23 mouse cellular contexts compared by ENCODE assay signal in the genomic region with DNA sequence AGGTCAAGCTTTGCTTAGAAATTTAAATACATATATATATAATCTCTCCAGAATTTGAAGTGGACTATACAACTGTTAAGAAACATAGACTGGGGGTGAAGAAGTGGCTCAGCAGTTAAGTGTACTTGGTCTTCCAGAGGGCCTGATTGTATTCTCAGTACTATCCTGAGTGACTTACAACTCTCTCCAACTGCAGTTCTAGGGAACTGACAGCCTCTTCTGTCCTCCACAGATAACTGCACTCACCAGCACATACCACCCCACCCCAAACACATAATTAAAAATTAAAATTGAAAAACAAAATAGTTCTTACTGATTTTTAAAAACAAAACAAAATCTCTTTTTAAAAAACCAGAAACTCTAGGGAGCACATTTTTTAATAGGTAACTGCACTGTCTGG. TPM values are rescaled to one million over a fixed set of nuclear protein-coding genes. Genes with fewer than 3 reads are reported as not detected.
DNase-seq lines count a peak whose midpoint lies in the region; ATAC-seq and TF ChIP-seq lines count a peak whose summit lies in the region.
"Had no signal": no experiment of that assay in that cellular context is flagged by ENCODE, and none has a peak within 500 bp of the region (broad histone marks: within the 10 kb centered on the region; RNA-seq: fewer than 3 reads in every experiment).

No protein-coding gene starts in this region.

- H3K36me3 ChIP-seq in erythroblast, embryonic 14.5 days (ENCODE audit: control insufficient read depth), result peaks cover 33% of the 10 kb centered on the region
- H3K36me3 ChIP-seq in liver, embryonic 11.5 days (ENCODE audit: control insufficient read depth, insufficient read depth, low read length), result peaks cover 10% of the 10 kb centered on the region; the same call in 1 of the 2 replicates
- no peaks in the 10 kb centered on the region; the same call in none of the 2 replicates for H3K36me3 ChIP-seq in liver, embryonic 14.5 days (replicated peaks; ENCODE audit: control insufficient read depth, insufficient read depth, low read depth)

- H3K4me3 ChIP-seq in erythroblast, embryonic 14.5 days (replicated peaks), result peak overlapping the region; percentile 70
- peak overlapping the region; percentile 75; the same call in 1 of the 2 replicates for H3K4me3 ChIP-seq in liver, embryonic 11.5 days (ENCODE audit: low read depth, low read length)
- H3K4me3 ChIP-seq in liver, embryonic 14.5 days (ENCODE audit: insufficient read depth in 1 of 2, low read depth in 2 of 2, low read length in 2 of 2), result peak overlapping the region in 1 of 2 experiments; percentile 97; a peak in 2 of 4 replicates

- H3K27me3 ChIP-seq in erythroblast, embryonic 14.5 days (ENCODE audit: control insufficient read depth), result peaks cover 5% of the 10 kb centered on the region
- H3K27me3 ChIP-seq in liver, embryonic 11.5 days (replicated peaks; ENCODE audit: control insufficient read depth, insufficient read depth, low read length), result no peaks in the 10 kb centered on the region
- H3K27me3 ChIP-seq in liver, embryonic 14.5 days (ENCODE audit: control insufficient read depth, insufficient read depth, low read length), result no peaks in the 10 kb centered on the region
- H3K27me3 ChIP-seq: forebrain, embryonic 13.5 days; heart, embryonic 15.5 days; hindbrain, embryonic 15.5 days had no signal

- H3K9me3 ChIP-seq in erythroblast, embryonic 14.5 days (ENCODE audit: control insufficient read depth, low read length), result no peaks in the 10 kb centered on the region
- H3K9me3 ChIP-seq in liver, embryonic 11.5 days (ENCODE audit: control insufficient read depth, low read length), result no peaks in the 10 kb centered on the region
- H3K9me3 ChIP-seq in liver, embryonic 14.5 days (ENCODE audit: control insufficient read depth, low read length), result no peaks in the 10 kb centered on the region
- H3K9me3 ChIP-seq: embryonic facial prominence, embryonic 10.5 days; forebrain, embryonic 13.5 days; heart, embryonic 15.5 days; hindbrain, embryonic 10.5 days; hindbrain, embryonic 15.5 days had no signal

- H3K4me1 ChIP-seq in erythroblast, embryonic 14.5 days (ENCODE audit: control insufficient read depth), result peaks cover 19% of the 10 kb centered on the region
- 0 out of 2 replicates have a peak, but pooled peaks cover 7% of the 10 kb centered on the region for H3K4me1 ChIP-seq in liver, embryonic 11.5 days (replicated peaks; ENCODE audit: control insufficient read depth, insufficient read depth, low read length)
- peaks cover 3 to 7% of the 10 kb centered on the region in 2 experiments; a peak in 1 of 4 replicates for H3K4me1 ChIP-seq in liver, embryonic 14.5 days (replicated peaks; ENCODE audit: control insufficient read depth in 2 of 2, insufficient read depth in 2 of 2, low read length in 1 of 2)

- TF ChIP-seq EP300 in liver, embryonic 14.5 days (IDR thresholded peaks at IDR 0.05; ENCODE audit: low read depth), result no peak

- TF ChIP-seq CTCF in liver, embryonic 14.5 days (IDR thresholded peaks at IDR 0.05; ENCODE audit: low read depth), result no peak

- DNase-seq in liver, embryonic 11.5 days (ENCODE audit: low spot score), result no peak
- no peak for DNase-seq in liver
- DNase-seq in liver, embryonic 14.5 days (ENCODE audit: low read depth in 3 of 3, low spot score in 3 of 3), result no peak
- no peak for DNase-seq in adrenal gland, postnatal 14 days
- no peak for DNase-seq in frontal cortex, postnatal 25 days (ENCODE audit: low spot score in 2 of 2)
- DNase-seq: adrenal gland, postnatal 10 days; B cell, adult 2 months; cerebellum, adult 2 months; cerebellum, postnatal 10 days; forebrain, postnatal 0 days; gastrocnemius, postnatal 36 days; heart, adult 11 months; heart, postnatal 14 days had no signal

- no peak for ATAC-seq in erythroblast, adult 5-6 weeks (replicated peaks; ENCODE audit: low FRiP score, poor library complexity, severe bottlenecking)
- peak; percentile 76 for ATAC-seq in liver, embryonic 11.5 days (replicated peaks; ENCODE audit: low FRiP score)
- ATAC-seq in liver, embryonic 14.5 days (ENCODE audit: insufficient read depth), result peak; percentile 61; the same call in 1 of the 2 replicates
- ATAC-seq in megakaryocyte-erythroid progenitor cell, adult 5-6 weeks (replicated peaks; ENCODE audit: low FRiP score, low TSS enrichment, poor library complexity, severe bottlenecking), result peak; percentile 43; the same call in 1 of the 2 replicates
- ATAC-seq: CD4-positive, CD25-positive, alpha-beta regulatory T cell, adult 4 months; forebrain, embryonic 13.5 days; forebrain, postnatal 0 days; inflammation-experienced regulatory T-cells, adult 6 months had no signal

- peak overlapping the region; percentile 89 for H3K4me2 ChIP-seq in liver, embryonic 11.5 days
- H3K4me2 ChIP-seq in liver, embryonic 14.5 days (ENCODE audit: low read depth), result peak overlapping the region; percentile 86

- no peak overlapping the region for H3K9ac ChIP-seq in liver, embryonic 11.5 days (ENCODE audit: low read depth, low read length)
- H3K9ac ChIP-seq in liver, embryonic 14.5 days (replicated peaks), result peak overlapping the region; percentile 97
- H3K9ac ChIP-seq: hindbrain, embryonic 15.5 days had no signal

- no peak overlapping the region for H3K27ac ChIP-seq in liver, embryonic 11.5 days (ENCODE audit: low read depth, low read length)
- H3K27ac ChIP-seq in liver, embryonic 14.5 days, result peak overlapping the region; percentile 34; the same call in 1 of the 2 replicates
- H3K27ac ChIP-seq: embryonic facial prominence, embryonic 10.5 days; forebrain, embryonic 13.5 days; heart, embryonic 15.5 days; hindbrain, embryonic 10.5 days; hindbrain, embryonic 15.5 days had no signal

RNA-seq across cellular contexts. Expression of a gene that starts 13.6 kb away (rescaled TPM):
- polyA plus RNA-seq in erythroblast, embryonic 14.5 days (2012), result 0.36 and 0.86 TPM in 2 replicates
- total RNA-seq in erythroblast, adult 5-6 weeks (2015; ENCODE audit: low replicate concordance), result 9.8 and 23.8 TPM in 2 replicates
- 11.0 and 15.0 TPM in 2 replicates for total RNA-seq in erythroblast, adult 5-6 weeks (2017; ENCODE audit: low replicate concordance)
- 57.0 and 61.2 TPM in 2 replicates for polyA plus RNA-seq in liver, embryonic 11.5 days (2014; fragmentation: Nextera tagmentation; extraction: Ambion mirVana)
- polyA plus RNA-seq in liver, embryonic 14.5 days (2012; rRNA removed), result 13.1 and 16.4 TPM in 2 replicates
- 21.6 and 21.8 TPM in 2 replicates for polyA plus RNA-seq in liver, embryonic 14.5 days (2014; fragmentation: Nextera tagmentation; extraction: Ambion mirVana)
- 74.2 and 75.4 TPM in 2 replicates for total RNA-seq in megakaryocyte-erythroid progenitor cell, adult 5-6 weeks (2014; fragmentation: Nextera tagmentation)
- 68.5 and 74.9 TPM in 2 replicates for total RNA-seq in megakaryocyte-erythroid progenitor cell, adult 5-6 weeks (2017)
- total RNA-seq in adrenal gland, postnatal 14 days (2021), result 33.6 and 38.8 TPM in 2 replicates

RNA-seq across cellular contexts. Expression of a gene that starts 28.0 kb away (rescaled TPM):
- polyA plus RNA-seq in erythroblast, embryonic 14.5 days (2012), result 0.02 TPM in 1 of 2 replicates, not detected in the other
- 4.0 and 7.5 TPM in 2 replicates for total RNA-seq in erythroblast, adult 5-6 weeks (2015; ENCODE audit: low replicate concordance)
- 0.51 and 1.5 TPM in 2 replicates for total RNA-seq in erythroblast, adult 5-6 weeks (2017; ENCODE audit: low replicate concordance)
- 4.4 and 4.9 TPM in 2 replicates for polyA plus RNA-seq in liver, embryonic 11.5 days (2014; fragmentation: Nextera tagmentation; extraction: Ambion mirVana)
- polyA plus RNA-seq in liver, embryonic 14.5 days (2012; rRNA removed), result 1.4 and 2.5 TPM in 2 replicates
- polyA plus RNA-seq in liver, embryonic 14.5 days (2014; fragmentation: Nextera tagmentation; extraction: Ambion mirVana), result 1.5 and 1.9 TPM in 2 replicates
- 13.0 and 18.2 TPM in 2 replicates for total RNA-seq in megakaryocyte-erythroid progenitor cell, adult 5-6 weeks (2014; fragmentation: Nextera tagmentation)
- total RNA-seq in megakaryocyte-erythroid progenitor cell, adult 5-6 weeks (2017), result 10.9 and 11.5 TPM in 2 replicates
- 11.3 and 12.4 TPM in 2 replicates for total RNA-seq in adrenal gland, postnatal 14 days (2021)
